Mouse (Mus musculus) liver, adult 2 months (tissue): ENCODE data around the gene Atf6b. TPM values are rescaled to one million over a fixed set of nuclear protein-coding genes. Genes with fewer than 3 reads are reported as not detected.

Experiments used
- DNase-seq: peaks from one replicate; pipeline ENCODE4 v3.0.0-alpha.2; 2011; ENCODE audit warnings: low read depth, low spot score; ENCODE audit errors: extremely low read depth
- H3K27ac ChIP-seq: fragments of 200-500 bp; replicated peaks from 2 replicates; pipeline ENCODE4 v1.5.1; 2012; ENCODE audit warnings: low read depth, mild to moderate bottlenecking, control low read depth, inconsistent platforms, low read length; ENCODE audit not compliant: insufficient read depth
- H3K27me3 ChIP-seq: fragments of 200-500 bp; 2 replicates; pipeline ENCODE4 v1.6.1; 2012; ENCODE audit warnings: mild to moderate bottlenecking, moderate library complexity, low read length, inconsistent platforms; ENCODE audit not compliant: control insufficient read depth, insufficient read depth
- H3K36me3 ChIP-seq: fragments of 200-500 bp; 2 replicates; pipeline ENCODE4 v1.6.1; 2012; ENCODE audit warnings: low read length, inconsistent platforms; ENCODE audit not compliant: control insufficient read depth, insufficient read depth
- H3K4me1 ChIP-seq: fragments of 200-500 bp; 2 replicates; pipeline ENCODE4 v1.6.1; 2011; ENCODE audit warnings: low read length; ENCODE audit not compliant: control insufficient read depth, insufficient read depth
- H3K4me3 ChIP-seq: fragments of 200-500 bp; 2 replicates; pipeline ENCODE4 v1.5.1; 2011; ENCODE audit warnings: low read depth, mild to moderate bottlenecking, control low read depth, low read length, moderate library complexity; ENCODE audit not compliant: insufficient read depth
- H3K79me2 ChIP-seq: fragments of 200-500 bp; 2 replicates; pipeline ENCODE4 v1.6.1; 2012; ENCODE audit warnings: inconsistent platforms, mild to moderate bottlenecking, low read length, moderate library complexity; ENCODE audit not compliant: control insufficient read depth, insufficient read depth
- H3K9ac ChIP-seq: fragments of 200-500 bp; 2 replicates; pipeline ENCODE4 v1.6.1; 2012; ENCODE audit warnings: low read depth, mild to moderate bottlenecking, control low read depth, inconsistent platforms, low read length
- CTCF ChIP-seq: fragments of 200-500 bp; IDR thresholded peaks from 2 replicates; pipeline ENCODE4 v1.5.1; 2011; ENCODE audit warnings: low read depth, low read length, control low read depth
- POLR2A ChIP-seq: fragments of 200-500 bp; IDR thresholded peaks from 2 replicates; pipeline ENCODE4 v1.6.1; 2011; ENCODE audit warnings: low read length, control low read depth; ENCODE audit not compliant: insufficient read depth; ENCODE audit errors: extremely low read depth
- WGBS: fragments of 180-500 bp; shearing (Covaris S2); methylation state at CpG from one replicate; pipeline ENCODE4 v1.1.7; 2018; 5-methylcytosine and 5-hydroxymethylcytosine counted together
- polyA plus RNA-seq: library from polyadenylated mRNA; depleted of rRNA; stranded (reverse); fragments of >200 nt; gene quantifications from 2 replicates; pipeline ENCODE4 v1.2.3, GENCODE M21; 2012
- total RNA-seq: library from RNA; depleted of rRNA; stranded (reverse); fragments of >200 nt; gene quantifications from 2 replicates; pipeline ENCODE4 v1.2.3, GENCODE M21; 2014

The Atf6b gene
- total and polyA plus RNA-seq, 2 experiments = 4.4 to 34.6 TPM

DNA sequence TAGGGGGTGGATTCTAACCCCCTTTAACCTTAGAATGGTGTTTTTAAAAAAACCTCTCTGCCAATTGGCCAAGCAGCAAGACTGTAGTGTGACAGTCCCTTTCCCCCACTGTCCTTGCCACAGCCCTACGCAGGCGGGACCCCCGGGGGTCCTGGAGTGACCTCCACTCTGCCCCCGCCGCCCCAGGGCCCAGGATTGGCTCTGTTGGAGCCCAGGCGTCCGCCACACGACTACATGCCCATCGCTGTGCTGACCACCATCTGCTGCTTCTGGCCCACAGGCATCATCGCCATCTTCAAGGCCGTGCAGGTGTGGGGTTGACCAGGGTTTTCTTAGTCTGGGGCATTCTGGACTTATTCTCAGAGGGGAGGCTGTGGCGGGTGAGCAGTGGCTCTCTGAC, 15.3 kb upstream of the Atf6b start:
- no peaks in the 10 kb centered on the region for H3K27me3 ChIP-seq
- no peak for TF ChIP-seq CTCF
- TF ChIP-seq POLR2A = no peak
- WGBS = 27% methylated on average over 12 of the region's 12 CpGs
- no peak for DNase-seq
- H3K27ac ChIP-seq = no peak overlapping the region
- 0 out of 2 replicates have a peak overlapping the region, but pooled peaks have one; percentile 16 for H3K9ac ChIP-seq
- H3K36me3 ChIP-seq = no peaks in the 10 kb centered on the region
- no peaks in the 10 kb centered on the region for H3K79me2 ChIP-seq
- H3K4me3 ChIP-seq = no peak overlapping the region
- H3K4me1 ChIP-seq = no peaks in the 10 kb centered on the region

DNA sequence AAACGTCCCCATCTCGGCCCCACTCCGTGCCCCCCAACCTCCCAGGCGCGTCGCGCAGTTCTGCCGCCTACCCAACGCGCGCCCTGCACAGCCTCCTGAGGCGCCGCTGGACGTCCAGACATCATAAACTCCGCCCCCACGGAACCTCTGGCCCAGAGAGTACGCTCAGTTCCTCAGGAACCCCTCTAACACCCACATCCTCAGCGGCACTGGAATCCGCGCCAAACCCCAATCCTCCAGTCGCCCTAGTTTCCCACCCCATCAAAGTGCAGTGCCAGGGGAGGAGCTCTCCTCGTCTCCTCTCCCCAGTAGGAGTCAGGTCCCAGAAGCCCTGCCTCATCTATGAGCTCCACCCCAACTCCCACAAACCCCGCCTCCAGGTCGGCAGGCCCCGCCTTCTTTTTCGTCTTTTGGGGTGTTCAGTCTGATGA, 14.7 kb upstream of the Atf6b start:
- H3K9ac ChIP-seq = peak overlapping the region; percentile 6; the same call in 1 of the 2 replicates
- peak; percentile 48 for DNase-seq
- TF ChIP-seq CTCF = no peak
- no peak for TF ChIP-seq POLR2A
- 7% methylated on average over 26 of the region's 26 CpGs for WGBS
- H3K79me2 ChIP-seq = no peaks in the 10 kb centered on the region
- no peak overlapping the region for H3K27ac ChIP-seq
- H3K36me3 ChIP-seq = no peaks in the 10 kb centered on the region
- no peaks in the 10 kb centered on the region for H3K27me3 ChIP-seq
- peak overlapping the region; percentile 25; the same call in 1 of the 2 replicates for H3K4me3 ChIP-seq
- H3K4me1 ChIP-seq = no peaks in the 10 kb centered on the region

DNA sequence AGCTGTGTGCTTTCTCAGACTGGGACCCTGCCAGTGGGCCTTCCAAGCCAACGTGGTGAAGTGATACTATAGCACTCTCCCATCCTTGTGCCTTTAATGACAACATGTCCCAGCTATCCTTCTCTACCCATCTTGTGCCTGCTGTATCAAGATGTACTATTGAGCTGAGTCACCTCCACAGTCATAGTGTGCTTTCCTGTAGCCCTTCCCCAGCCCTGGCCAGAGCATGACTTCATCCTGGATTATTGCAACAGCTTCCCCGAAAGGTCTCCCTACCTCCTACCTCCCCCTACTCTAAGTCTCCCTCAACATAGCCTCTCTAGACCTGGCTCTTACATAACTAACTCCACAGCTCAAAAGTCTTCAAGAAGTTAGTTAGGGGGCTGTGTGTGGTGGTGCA, 11.3 kb upstream of the Atf6b start:
- DNase-seq = no peak
- 77% methylated on average over 2 of the region's 2 CpGs for WGBS
- H3K27me3 ChIP-seq = no peaks in the 10 kb centered on the region
- H3K9ac ChIP-seq = no peak overlapping the region
- H3K27ac ChIP-seq = no peak overlapping the region
- H3K36me3 ChIP-seq = no peaks in the 10 kb centered on the region
- TF ChIP-seq POLR2A = no peak
- no peak for TF ChIP-seq CTCF
- H3K4me1 ChIP-seq = no peaks in the 10 kb centered on the region
- no peaks in the 10 kb centered on the region for H3K79me2 ChIP-seq
- no peak overlapping the region for H3K4me3 ChIP-seq

DNA sequence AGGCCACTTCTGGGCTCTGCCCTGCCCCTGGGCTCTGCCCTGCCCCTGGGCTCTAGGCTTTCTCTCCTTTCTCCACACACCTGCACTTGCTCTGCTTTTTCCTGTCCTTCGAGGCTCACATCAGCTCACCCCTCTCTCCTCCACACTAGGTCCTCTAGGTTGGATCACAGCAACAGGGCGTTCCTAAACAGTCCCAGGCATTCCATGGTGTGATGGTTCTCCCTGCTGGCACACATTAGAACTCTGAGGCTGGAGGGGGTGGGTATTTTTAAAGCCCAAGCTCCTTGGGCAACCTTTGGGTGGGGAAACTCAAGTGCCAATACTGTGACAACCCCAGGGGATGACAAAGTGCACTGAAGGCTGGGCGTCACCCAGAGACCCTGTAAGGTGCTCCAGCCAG, 9.5 kb upstream of the Atf6b start:
- DNase-seq = no peak
- Histone ChIP-seq H3K4me1 (no peaks in the 10 kb centered on the region), H3K36me3 (no peaks in the 10 kb centered on the region), H3K79me2 (no peaks in the 10 kb centered on the region), H3K27me3 (no peaks in the 10 kb centered on the region), H3K27ac (peak overlapping the region; percentile 5; the same call in 1 of the 2 replicates), H3K9ac (no peak overlapping the region; the same call in 1 of the 2 replicates), H3K4me3 (peak overlapping the region; percentile 28)
- TF ChIP-seq CTCF (no peak), POLR2A (no peak)
- WGBS = 70% methylated on average over 3 of the region's 3 CpGs

DNA sequence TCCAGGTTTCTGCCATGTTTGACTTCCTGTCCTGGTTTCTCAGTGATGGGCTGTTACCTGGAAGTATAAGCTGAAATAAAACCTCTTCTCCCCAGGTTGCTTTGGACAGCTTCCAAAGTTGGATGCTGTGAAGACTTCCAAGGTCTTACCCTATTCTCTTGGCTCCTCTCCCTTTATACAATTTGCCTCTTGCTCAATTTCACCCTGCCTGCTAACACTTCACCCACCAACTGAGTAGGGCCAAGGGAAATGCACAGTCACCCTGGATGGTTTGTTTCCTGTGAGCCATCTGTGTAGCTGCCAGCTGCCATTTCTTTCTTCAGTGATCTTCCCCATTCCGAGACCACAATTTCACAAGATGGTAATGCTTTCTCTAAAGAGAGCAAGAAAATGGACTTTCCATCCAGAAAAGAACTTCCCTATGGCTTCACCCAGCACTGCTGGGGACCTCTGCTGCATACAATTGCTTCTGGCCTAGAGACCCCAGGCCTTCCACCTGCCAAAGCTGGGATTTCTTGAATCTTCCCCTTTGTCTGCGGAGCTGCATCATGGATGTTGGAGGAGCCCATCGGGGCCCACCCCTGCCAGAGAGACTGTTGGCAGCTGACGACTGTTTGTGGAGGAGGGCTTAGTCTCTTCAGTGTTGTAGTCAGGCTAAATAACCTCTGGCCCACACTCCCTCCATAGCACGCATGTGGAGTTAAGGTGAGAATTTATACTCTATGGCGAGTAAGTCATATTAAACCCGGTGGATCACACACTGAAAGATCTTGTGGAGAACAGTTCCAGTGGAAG, 7.3 kb upstream of the Atf6b start:
- TF ChIP-seq POLR2A (no peak), CTCF (no peak)
- Histone ChIP-seq H3K79me2 (no peaks in the 10 kb centered on the region), H3K4me1 (no peaks in the 10 kb centered on the region), H3K36me3 (no peaks in the 10 kb centered on the region), H3K27ac (no peak overlapping the region), H3K9ac (no peak overlapping the region), H3K4me3 (no peak overlapping the region), H3K27me3 (no peaks in the 10 kb centered on the region)
- WGBS = 95% methylated on average over 7 of the region's 7 CpGs
- DNase-seq = no peak

DNA sequence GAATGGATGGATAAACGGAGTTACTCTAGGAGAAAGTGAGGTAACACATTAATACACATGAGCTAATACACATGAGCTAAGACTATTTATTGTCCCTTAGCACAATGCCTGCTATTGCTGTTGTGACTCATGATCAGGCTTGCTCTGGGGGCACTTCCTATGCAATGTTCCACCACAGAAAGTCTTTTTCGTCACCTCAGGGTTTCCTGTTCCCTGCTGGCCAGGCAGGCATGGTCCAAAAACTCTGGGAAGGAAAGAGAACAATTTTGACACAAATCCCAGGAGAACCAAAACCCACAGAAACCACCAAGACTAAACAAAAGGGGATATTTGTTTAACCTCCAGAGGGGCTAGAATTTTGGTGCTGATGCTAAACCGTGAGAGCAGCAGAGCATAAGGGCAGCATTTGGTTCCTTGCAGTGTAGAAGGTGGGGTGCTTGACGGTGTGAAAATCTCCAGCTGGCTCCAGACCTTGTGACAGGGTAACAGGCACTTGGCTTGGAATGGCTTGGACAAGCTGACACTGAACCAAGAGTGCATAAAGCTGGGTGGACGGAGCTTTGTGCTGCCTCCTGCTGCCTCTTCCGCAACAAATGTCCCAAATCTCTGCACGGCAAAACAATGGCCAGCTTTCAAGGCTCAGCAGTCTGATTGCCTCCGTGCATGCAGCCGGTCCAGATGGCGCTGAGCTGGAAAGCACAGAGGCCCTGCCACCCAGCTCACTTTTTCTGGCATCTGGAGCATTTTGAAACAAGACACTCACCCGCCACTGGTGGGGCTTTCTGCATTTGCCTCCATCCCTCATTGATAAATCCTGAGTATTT, 6.0 kb upstream of the Atf6b start:
- TF ChIP-seq CTCF (peak; percentile 20; the same call in 1 of the 2 replicates), POLR2A (no peak)
- peaks cover 3% of the 10 kb centered on the region for H3K4me1 ChIP-seq
- no peaks in the 10 kb centered on the region for H3K27me3 ChIP-seq
- DNase-seq = no peak
- no peak overlapping the region for H3K27ac ChIP-seq
- H3K36me3 ChIP-seq = no peaks in the 10 kb centered on the region
- WGBS = 70% methylated on average over 11 of the region's 11 CpGs
- no peaks in the 10 kb centered on the region; the same call in 1 of the 2 replicates for H3K79me2 ChIP-seq
- no peak overlapping the region for H3K9ac ChIP-seq
- H3K4me3 ChIP-seq = no peak overlapping the region
